Mouse (Mus musculus) MEL (cell line): ENCODE data around the gene Morn3.

Experiments used
- ETS1 ChIP-seq: IDR thresholded peaks from 2 replicates; pipeline ENCODE4 v1.6.1; 2012; ENCODE audit warnings: low read depth, mild to moderate bottlenecking, inconsistent platforms, low read length, improper control_type of control experiment, moderate library complexity
- HCFC1 ChIP-seq: IDR thresholded peaks from 2 replicates; pipeline ENCODE4 v1.6.1; 2012; ENCODE audit warnings: low read depth, mild to moderate bottlenecking, inconsistent platforms, low read length, improper control_type of control experiment, moderate library complexity
- MAX ChIP-seq: IDR thresholded peaks from 2 replicates; pipeline ENCODE4 v1.6.1; 2011; ENCODE audit warnings: low read length, improper control_type of control experiment
- MEF2A ChIP-seq: IDR thresholded peaks from 2 replicates; pipeline ENCODE4 v1.6.1; 2014; ENCODE audit warnings: low read depth, mild to moderate bottlenecking, inconsistent platforms, low read length, improper control_type of control experiment; ENCODE audit not compliant: poor library complexity, insufficient replicate concordance, severe bottlenecking; ENCODE audit errors: extremely low read depth
- POLR2A ChIP-seq, 2 experiments: IDR thresholded peaks; 2 replicates each; pipeline ENCODE4 v1.6.1; 2011 to 2012; ENCODE audit warnings: low read length in 2 of 2, mild to moderate bottlenecking in 2 of 2, control low read depth in 1 of 2, improper control_type of control experiment in 1 of 2, low read depth in 1 of 2, moderate library complexity in 1 of 2; ENCODE audit not compliant: control insufficient read depth in 1 of 2, insufficient read depth in 1 of 2, poor library complexity in 1 of 2
- POLR2AphosphoS5 ChIP-seq: IDR thresholded peaks from 2 replicates; pipeline ENCODE4 v1.6.1; 2012; ENCODE audit warnings: low read depth, borderline replicate concordance, mild to moderate bottlenecking, inconsistent platforms, low read length, moderate library complexity, mixed read lengths
- USF2 ChIP-seq, 2 experiments: IDR thresholded peaks; 2 replicates each; pipeline ENCODE4 v1.6.1; 2011 to 2012; ENCODE audit warnings: improper control_type of control experiment in 2 of 2, low read length in 2 of 2, borderline replicate concordance in 1 of 2, inconsistent platforms in 1 of 2, low read depth in 1 of 2, mild to moderate bottlenecking in 1 of 2; ENCODE audit not compliant: insufficient read depth in 1 of 2

DNA sequence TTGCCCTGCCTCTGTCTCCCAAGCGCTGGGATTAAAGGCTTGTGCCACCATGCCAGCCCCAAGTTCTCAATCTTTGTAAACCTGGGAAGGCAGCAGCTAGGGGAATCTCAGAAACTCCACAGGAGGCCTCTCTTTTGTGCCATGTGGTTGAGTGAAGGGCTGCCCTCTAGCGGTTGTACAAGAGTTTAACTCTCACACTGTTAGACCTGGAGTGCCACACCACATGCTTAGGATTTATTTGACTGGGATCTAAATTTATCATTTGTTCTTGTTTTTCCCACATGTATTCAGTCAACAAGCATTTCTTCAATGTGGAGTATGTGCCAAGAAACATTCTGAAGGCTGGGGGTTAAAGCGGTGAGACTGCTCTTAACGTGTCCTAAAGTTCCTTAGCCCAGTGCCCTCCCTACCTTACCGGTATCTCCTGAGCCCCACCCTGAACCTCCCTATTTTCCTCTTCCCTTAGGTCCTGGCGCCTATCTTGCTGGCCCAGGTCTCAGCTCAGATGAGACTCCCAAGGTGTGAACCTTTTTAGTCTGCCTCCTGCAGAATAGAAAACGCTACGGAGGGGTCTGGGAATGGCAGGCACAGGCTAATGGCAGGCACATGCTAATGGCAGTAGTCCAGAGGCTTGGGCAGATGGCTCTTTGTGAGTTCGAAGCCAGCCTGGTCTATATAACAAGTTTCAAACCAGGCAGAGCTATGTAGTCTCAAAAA is 33.1 kb downstream of the Morn3 start:
- TF ChIP-seq MEF2A (no peak), HCFC1 (no peak), USF2 (IDR thresholded peaks at IDR 0.05; ENCODE audit: borderline replicate concordance in 1 of 2, insufficient read depth in 1 of 2, low read depth in 1 of 2, low read length in 2 of 2) (no peak), POLR2AphosphoS5 (no peak), MAX (peak; percentile 92), ETS1 (no peak), POLR2A (IDR thresholded peaks at IDR 0.05; ENCODE audit: control insufficient read depth in 1 of 2, insufficient read depth in 1 of 2, low read depth in 1 of 2, low read length in 2 of 2, poor library complexity in 1 of 2) (no peak)
